Mouse (Mus musculus) right cerebral cortex, adult 18-20 months (tissue): ENCODE data around the gene Ilf2.

Experiments
- DNase-seq: peaks from one replicate; pipeline ENCODE4 v3.0.0; 2022; ENCODE audit warnings: mixed read lengths

Ilf2 gene

DNA sequence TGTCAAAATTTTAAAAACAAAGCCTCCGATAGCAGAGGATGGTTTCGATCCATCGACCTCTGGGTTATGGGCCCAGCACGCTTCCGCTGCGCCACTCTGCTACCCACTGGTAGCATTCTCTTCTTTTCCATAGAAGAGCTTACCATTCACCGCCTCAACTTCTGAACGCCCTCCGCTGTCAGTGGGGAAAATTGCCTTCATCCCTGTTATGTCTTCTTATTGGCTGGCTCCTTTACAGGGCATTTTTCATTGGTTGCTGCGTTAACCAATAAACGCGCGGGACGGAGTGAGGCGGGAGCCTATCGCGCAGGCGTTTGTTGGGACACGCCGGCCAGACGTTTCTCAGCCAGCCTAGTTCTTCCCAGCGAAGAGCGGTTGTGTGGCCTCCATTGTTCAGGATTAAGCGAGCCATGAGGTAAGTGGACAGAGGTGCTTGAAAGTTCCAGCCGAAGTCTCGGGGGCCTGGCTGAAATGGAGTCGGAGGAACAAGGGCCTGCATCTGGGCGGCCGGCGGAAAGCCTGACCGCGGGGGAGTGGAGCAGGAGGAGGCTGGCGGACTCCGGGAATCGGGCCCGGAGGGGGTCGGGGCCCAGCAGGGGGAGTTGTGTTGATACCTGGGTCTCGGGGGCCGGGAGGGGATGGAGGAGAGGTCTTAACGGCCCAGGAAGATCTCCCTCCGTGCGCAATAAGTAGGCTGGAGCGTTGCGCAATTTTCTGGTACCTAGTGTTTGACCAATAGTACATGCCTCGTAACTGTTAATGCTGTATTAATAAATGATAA lies at the start of gene Ilf2:
Ilf2 (plus strand) TSS at position 296 of the 781 bp plus-strand sequence.
- DNase-seq, result peak; percentile 97

DNA sequence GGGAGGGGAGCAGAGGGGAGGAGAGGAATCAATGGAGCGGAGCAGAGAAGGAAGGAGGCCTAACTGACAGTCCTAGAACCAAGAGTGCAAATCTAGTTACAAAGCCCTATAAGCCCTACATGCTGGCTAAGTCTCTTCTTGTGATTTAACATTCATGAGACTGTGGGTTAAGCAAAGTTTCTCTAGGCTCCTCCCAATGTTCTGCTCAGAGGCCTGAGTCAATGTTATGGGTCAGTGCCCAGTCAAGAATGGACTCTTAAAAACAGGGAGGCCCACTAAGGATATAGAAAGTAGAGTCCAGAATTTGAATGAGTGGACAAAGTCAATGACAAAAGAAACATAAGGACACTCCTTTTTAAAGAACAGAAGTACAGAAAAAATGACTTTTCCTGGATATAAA lies 48.4 kb upstream of the Ilf2 start:
- DNase-seq, result no peak

DNA sequence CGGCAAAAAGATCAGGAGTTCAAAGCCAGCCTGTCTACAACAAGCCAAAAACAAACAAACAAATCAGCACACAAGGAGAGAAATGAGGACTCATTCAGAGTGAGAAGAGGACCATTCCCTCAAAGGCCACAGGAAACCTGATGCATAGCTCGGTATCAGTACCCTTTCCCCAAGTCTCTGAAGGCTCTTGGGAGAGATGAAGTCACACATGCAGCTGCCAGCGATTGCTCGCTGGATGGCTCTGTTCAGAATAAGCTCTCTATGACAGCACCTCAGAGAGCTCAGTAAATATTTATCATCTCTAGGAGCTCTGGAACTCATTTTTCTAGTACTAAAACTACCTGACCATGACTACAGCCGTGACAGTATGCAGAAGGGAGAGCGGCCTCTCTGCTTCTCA lies 47.7 kb upstream of the Ilf2 start:
- no peak for DNase-seq

DNA sequence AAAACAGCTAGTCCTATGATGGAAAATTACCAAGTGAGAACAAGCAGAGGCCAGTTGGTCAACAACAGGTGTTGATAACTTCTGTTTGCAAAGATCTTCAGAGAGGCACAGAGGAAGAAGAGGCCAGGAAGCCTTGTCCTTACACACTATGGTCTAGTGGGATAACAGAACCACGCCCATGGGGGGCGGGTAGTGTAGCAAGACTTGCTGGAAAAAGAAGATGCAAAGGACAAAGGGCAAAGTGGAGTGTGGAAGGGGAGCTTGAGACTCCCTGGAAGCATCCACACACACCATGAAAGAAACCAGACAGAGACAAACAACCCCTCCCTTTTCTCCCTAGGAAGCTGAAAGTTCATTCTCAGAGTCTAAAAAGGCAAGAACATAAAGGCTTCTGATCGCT lies 46.4 kb upstream of the Ilf2 start:
- DNase-seq, result no peak

DNA sequence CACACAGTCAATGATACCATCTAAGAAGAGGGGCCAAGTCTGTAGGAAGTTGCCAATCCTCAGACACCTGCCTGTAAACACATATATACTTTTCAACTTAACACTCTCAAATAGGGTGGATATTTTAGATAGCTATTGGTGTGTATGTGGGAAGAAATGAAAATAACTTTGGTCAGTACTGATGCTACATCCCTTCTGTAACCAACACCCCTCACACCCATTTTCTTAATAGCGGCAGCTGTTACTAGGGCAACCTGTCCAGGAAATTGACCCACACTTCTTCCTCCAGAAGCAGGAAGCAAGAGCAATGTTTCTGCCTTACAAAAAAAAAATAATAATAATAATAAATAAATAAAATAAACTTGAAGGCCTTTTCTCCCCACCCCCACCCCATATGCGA lies 43.6 kb upstream of the Ilf2 start:
- no peak for DNase-seq

DNA sequence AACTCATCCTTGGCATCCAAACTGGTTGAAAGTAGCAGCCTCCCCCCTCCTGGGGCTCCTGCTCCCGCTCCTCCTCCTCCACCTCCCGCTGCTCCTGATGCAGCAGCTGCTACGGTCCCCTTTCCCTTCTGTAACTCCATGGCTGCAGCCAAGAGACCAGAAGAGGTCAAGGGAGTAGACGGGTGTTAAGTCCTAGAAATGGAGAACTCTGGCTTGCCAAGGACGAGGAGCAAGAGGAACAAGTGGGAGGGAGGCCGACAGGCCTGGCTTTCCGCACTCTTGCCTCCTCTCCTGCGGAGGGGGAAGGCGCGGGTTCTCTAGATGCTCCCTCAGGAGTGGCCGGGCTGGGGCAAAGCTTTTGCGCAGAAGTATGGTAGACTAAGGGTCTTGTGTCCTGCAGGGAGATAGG lies 43.1 kb upstream of the Ilf2 start:
- DNase-seq, result peak; percentile 46

DNA sequence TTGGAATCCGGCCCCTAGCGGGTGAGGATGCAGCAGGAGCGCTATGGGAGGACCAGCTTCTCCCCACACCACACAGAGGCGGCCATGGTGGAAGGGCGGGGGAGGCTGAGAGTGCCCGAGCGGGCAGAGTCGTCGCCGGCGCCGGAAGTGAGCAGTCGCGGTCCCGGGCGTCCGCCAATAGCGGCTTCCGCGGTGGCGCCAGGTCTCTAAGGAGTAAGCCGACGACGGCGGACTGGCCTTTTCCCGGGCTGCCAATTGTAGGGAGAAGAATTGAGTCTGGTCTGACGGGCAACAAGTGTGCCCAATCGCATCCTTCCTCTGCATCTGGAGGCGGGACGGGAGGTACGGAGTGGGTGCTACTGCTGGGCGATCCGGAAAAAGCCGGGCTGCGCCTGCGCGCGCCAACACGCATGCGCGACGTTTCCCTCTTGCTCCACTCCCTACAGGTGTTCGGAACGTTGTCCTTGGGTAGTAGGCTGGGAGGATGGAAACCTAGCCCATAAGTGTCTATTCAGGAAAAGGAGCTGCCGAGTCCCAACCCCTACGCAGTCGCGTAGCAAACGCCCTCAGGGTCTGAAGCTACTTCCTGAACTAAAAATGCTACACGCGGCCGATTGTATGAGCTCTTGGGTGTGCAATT lies 42.4 kb upstream of the Ilf2 start, which contains the start of gene Ints3:
Ints3 (minus strand) TSS at position 242 of the 640 bp plus-strand sequence.
- DNase-seq, result peak; percentile 100

DNA sequence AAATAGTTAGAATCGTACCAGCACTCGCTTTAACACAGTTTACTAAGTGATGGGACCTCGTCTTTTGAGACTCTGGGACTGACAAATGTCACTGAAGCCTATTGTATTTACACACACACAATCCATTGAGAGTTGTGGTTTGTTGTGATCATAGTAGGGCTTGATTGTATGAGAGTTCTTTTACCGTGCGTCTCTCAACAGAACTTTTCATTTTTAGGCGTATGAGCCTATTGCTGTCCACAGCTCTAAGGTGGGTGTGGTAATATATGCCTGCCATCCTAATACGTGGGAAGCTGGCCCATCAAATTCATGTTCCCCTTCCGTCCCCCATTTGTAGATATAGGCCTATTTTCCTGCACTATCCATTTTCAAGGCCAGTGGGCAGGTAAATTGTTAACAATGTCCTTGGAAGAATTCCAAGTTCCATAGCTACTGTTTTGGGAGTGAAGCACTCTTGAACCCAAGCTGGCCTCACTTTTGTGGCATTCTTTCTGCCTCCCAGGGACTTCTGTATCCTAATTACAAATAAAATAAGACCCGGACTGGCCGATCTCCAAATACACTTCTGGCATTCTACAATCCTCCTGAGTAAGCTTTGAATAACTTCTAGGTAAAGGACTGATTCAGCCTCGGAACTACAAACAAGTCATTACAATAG lies 41.7 kb upstream of the Ilf2 start:
- DNase-seq, result no peak

DNA sequence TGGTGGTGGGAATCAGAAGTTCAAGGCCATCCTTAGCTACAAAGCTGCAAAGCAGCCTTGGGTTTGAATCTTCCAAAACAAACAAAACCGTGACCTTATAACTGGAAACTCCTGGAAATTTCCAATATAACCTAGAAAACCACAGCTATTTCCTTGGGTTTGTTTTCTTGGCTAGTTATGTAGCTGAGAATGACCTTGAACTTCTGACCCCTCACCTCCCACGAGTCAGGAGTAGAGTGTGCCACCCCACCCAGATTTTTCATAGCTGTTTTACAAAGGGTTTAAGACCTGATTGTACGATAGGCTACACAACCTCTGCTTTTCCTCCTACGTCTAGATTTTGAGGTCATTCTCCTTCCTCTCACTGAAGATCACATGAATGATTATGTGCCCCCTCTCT lies 38.8 kb upstream of the Ilf2 start:
- DNase-seq, result no peak

DNA sequence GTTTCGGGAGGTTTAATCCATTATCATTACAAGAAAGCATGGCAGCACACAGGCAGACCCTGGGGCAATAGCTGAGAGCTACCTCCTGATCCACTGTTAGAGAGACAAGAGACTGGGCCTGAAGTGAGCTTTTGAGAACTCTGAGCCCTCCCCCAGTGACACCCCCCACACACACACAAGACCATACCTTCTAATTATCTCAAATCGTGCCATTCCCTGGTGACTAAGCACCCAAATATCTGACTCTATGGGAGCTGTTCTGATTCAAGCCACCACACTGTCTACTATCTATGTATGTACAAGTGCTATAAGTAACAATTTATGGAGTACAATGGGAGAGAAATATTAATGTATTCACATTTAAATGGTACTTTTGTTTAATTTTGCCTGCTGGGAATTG lies 35.2 kb upstream of the Ilf2 start:
- DNase-seq, result no peak

DNA sequence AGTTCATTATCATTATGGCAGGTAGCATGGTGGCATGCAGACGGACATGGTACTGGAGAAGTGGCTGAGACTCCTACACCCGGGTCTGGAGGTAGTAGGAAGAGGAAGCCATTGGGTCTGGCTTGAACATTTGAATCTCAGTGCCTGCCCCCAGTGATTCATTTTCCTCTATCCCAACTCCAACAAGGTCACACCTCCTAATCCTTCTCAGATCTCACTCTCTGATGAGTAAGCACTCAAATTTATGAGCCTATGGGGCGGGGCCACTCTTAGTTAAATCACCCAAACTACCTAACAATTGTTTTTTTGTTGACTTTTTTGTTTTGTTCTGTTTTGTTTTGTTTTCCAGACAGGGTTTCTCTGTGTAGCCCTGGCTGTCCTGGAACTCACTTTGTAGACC lies 31.9 kb upstream of the Ilf2 start:
- no peak for DNase-seq

DNA sequence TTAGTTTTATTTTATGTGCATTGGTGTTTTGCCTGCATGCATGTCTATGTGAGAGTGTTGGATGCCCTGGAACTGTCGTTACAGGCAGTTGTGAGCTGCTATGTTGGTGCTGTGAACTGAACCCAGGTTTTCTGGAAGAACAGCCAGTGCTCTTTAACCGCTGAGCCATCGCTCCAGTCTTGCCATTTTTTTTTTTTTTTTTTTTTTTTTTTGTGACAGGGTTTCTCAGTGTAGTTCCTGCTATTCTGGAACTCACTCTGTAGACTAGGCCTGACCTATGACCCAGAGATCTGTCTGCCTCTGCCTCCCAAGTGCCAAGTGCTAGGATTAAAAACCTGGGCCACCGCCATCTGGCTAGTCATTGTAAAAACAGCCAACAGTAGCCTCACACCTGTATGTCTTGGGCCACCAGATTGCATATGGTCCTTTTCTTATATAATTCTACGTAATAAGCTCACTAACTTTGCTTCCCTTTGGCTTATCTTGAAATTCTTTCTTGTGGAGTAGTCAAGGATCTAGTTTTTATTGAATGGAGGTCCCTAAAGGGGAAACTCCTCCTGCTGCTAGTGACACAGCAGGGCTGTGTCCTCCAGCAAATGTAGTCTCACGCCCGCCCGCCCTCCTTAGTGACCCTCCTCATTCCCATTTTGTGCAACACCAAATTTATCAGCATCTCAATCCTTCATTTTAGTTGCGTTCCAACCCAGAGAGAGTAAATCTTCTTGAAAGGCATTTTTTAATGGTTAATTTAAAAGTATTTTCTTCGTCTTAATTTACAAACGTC lies 30.3 kb upstream of the Ilf2 start:
- no peak for DNase-seq

DNA sequence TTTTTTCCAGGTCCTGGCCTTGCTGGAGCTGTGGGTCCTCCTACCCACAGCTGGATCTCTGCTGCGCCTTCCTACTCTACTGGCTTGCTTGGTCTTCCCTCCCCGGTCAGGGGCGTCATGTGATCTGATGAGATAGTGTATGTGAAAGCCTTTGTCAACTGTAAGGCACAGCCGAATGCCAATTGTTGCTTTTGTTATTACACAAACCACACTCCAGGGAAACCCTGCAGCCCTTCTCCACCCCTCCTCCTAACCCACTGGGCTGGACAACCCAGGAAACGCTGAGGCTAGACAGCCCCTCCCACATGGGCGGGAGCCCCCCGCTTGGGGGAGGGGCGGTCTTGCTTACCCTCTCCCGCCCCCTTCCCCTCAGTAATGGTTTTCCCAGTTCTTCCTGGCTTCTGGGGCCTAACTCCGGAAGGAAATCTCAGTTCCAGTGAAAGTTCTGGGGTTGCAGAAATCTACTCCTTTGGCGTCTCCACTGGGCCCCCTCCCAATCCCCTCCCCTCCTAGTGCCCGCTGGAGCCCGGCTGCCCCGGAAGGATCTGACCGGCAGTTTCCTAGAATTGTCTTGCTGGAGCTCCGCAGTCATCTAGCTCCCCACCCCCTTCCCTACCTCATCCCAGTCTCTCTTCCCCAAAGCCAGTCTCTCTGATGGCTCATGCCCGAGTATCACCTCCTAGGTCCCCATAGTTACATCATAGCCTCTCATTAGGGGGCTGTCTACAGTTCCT lies 29.4 kb upstream of the Ilf2 start:
- peak; percentile 53 for DNase-seq

DNA sequence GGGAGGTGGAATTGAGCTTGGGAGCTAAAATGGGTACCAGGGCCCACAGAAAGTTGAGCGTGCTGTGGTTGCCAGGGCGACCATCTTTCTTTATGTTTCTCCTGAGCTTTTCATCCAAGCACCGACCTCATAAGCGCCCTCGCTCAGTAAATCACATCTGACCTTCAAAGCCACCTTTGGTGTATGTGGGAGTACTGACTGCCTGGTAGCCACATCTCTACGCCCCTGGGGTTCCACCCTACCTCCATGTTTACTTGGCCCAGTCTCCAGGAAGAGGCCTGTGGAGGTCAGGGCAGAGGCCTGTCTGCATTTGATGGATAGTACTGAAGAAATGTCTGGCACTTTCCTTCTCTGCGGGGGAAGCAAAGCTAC lies 28.8 kb upstream of the Ilf2 start:
- DNase-seq, result no peak

DNA sequence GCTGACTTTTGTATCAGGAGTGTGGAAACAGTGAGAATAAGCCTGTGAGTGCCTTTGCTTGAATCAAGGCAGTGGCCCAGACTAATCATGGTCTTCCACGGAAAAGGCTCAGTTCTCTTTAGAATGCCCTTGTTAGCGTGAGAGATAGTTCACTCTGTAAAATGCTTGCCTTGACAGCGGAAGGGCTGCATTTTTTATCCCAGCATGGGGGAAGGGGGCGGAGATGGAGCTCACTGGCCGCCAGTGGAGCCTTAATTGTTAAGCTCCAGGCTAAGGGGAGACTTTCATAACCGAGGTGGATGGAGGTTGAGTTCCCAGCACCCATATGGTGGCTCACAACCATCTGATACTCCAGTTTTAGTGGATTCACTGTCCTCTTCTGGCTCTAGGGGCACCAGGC lies 27.3 kb upstream of the Ilf2 start:
- DNase-seq, result no peak

DNA sequence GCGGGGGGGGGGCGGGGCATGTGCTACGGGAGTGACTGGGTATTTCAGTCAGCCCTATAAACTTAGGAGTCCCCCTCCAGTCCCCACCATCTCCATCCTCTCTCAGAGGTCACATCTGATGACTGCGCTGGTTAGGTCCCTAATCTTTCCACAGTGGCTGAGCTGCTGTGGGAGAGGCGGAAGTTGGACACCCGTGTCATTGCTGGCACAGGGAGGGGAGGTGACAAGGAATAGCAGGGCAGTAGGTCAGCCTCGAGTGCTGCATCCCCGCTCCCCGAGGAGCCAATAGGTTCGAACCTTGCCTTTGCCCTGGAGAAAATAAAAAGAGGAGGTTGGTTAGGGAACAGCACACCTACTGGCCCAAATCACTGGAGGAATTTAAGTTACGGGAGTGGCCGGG lies 25.1 kb upstream of the Ilf2 start:
- no peak for DNase-seq

DNA sequence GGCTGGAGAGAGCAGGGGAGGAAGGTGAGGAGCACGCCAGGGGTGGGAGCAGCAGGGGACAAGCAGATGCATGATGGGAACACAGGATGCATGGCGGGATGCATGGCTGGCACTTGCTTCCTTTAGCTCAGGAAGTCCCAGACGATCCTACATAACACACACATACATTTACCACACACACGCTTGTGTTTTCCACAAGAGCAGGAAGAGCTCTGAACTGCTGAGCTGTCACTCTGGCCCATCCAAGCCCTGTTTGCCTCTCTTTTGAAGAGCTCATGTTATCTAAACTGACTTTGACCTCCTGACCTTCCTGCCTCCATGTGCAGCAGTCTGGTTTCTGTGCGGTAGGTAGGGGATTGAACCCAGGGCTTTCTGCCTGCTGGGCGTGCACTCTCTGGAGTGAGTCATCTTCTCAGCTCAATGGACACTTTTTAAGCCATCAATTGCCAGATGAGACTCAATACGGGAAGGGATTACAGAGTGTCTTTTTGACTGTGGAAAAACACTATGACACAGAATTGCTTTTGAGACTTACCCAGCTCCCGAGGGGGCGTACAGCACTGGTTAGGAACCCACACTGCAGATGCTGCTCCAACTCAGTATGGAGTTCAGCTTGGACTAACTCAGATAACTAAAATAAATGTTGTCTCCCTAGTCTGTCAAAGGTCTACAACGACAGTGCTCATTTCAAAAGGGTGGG lies 24.4 kb upstream of the Ilf2 start:
- DNase-seq, result peak; percentile 71

DNA sequence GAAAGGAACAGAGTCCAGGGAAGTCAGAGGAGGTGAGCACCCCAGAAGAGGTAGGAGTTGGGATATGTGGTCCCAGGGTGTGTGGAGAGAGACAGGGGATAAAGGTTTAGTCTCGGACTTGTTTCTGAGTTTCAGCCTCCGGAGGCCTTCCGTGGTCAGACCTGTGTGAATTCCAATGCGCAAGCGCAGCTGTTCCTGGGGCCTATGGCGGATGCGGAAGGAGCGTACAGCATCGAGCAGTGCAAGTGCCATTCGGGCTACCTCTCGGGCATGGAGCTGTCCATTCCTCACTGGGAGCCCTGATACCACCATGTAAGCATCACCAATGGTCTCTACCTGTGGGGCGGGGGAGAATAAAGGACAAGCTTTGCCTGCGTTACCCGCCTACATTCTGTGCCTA lies 21.0 kb upstream of the Ilf2 start:
- no peak for DNase-seq

DNA sequence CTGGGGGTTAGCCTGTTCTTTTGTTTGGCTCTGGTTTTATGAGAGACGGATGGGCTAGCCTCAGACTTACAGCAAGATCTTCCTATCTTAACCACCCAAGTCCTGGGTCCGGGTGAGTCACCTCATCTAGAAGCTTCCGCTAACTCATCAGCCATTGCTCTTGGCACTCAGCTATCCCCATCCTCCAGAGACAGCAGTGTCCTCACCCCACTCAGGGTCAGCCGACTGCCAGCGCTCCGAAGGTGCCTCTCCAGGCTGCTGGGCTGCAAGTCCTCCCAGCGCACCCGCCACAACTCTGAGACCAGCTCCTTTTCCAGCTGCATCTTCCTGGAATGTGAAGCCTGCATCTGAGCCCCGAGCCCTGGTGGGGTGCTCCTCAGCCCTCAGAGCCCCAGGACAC lies 16.2 kb upstream of the Ilf2 start:
- DNase-seq, result no peak

DNA sequence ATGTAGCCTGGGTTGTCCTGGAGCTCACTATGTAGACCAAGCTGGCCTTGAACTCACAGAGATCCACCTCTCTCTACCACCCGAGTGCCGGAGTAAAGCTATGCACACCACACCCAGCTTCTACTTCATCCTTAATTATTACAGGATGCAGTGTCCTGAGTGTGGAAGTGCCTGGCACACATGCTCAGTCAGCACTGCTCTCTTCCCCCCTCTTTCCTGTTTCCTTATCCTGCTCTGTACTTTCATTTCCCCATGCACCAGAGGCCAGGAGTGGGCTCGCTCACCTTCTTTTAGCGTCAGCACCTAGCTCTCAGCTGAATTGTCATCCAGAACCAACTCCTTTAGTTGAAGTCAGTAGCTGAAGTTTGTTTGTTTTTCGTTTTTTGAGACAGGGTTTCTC lies 15.6 kb upstream of the Ilf2 start:
- no peak for DNase-seq

DNA sequence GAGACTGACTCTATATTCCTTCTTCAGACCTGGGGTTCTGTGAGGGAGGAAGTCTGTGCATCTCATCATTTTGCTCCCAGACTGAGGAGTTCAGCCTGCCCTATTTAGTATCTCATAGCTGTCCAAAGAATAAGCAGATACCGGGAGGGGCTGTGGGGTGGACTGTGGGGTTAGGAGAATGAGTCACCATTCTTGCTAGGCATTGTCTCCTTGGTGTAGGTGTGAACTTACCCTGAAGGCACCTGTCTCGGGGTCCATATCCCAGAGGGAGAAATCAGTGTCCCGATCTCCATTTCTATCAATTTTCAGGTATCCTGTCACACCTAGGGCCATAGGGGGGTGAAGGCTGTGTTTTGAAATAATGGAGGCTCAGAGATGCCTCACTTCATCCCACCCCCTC lies 14.0 kb upstream of the Ilf2 start:
- no peak for DNase-seq

DNA sequence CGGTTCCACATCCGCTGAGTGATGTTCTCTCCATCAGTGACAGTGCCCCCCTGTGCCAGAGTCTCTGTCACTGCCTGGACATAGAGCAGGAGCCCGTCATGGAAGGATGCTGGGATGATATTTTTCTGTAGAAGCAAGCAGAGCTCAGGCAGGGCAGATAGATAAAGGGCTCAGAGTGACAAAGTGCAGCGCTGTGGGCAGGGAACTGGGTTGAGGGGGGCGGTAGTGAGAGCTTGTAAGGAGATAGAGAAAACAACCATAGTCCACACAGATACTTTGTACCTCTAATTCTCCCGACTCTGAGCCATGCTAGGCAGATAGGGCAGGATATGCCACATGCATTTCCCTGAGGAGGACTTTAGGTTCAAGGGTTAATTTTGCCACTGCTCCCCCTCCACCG lies 13.3 kb upstream of the Ilf2 start:
- DNase-seq, result no peak
